Mouse (Mus musculus) ES-E14 (cell line): ENCODE data around the gene Tmem132b.

Source experiments
- CHD2 ChIP-seq: IDR thresholded peaks from 2 replicates; pipeline ENCODE4 v1.6.1; 2014; ENCODE audit warnings: mild to moderate bottlenecking, low read depth, low read length, inconsistent platforms
- HCFC1 ChIP-seq: IDR thresholded peaks from 2 replicates; pipeline ENCODE4 v1.6.1; 2012; ENCODE audit warnings: low read length, inconsistent platforms, borderline replicate concordance; ENCODE audit not compliant: insufficient read depth
- MAFK ChIP-seq: IDR thresholded peaks from 2 replicates; pipeline ENCODE4 v1.6.1; 2014; ENCODE audit warnings: mild to moderate bottlenecking, low read depth, low read length, inconsistent platforms; ENCODE audit not compliant: insufficient read depth
- ZC3H11A ChIP-seq: IDR thresholded peaks from 2 replicates; pipeline ENCODE4 v1.6.1; 2012; ENCODE audit warnings: low read depth, mild to moderate bottlenecking, inconsistent platforms, low read length, borderline replicate concordance
- ZNF384 ChIP-seq: IDR thresholded peaks from 2 replicates; pipeline ENCODE4 v1.6.1; 2012; ENCODE audit warnings: low read depth, low read length, inconsistent platforms

GRCm38 (mm10) chr5:125575866-125576265 is 44.3 kb downstream of the Tmem132b start:
- TF ChIP-seq ZNF384 (no peak), HCFC1 (no peak), ZC3H11A (no peak), CHD2 (no peak), MAFK (no peak)
